Mouse (Mus musculus): ENCODE measurements around the gene Slc5a11. TPM values are rescaled to one million over a fixed set of nuclear protein-coding genes. Genes with fewer than 3 reads are reported as not detected.

Slc5a11 gene
- polyA plus RNA-seq (2015; fragmentation: Nextera tagmentation; extraction: Ambion mirVana): 0.27 and 0.28 TPM in 2 replicates

- 49% methylated on average over 8 of the region's 8 CpGs for WGBS (ENCODE audit: insufficient replicate concordance)
- H3K9ac ChIP-seq (replicated peaks): no peak within 1 kb of the TSS
These were observed at the start of gene Slc5a11 for GRCm38 (mm10) chr7:123214365-123215075. Gene Slc5a11, plus strand, starts transcription at chr7:123214780.

GRCm38 (mm10) chr7:123167436-123167835 is 47.1 kb upstream of the Slc5a11 start:
- H3K9ac ChIP-seq (replicated peaks): no peak overlapping the region
- no peaks in the 10 kb centered on the region for H3K9me3 ChIP-seq (ENCODE audit: low read length)
- H3K36me3 ChIP-seq (replicated peaks; ENCODE audit: insufficient read depth, low read length): peaks cover 82% of the 10 kb centered on the region
- no peak overlapping the region for H3K4me2 ChIP-seq (ENCODE audit: low read depth, low read length)
- WGBS (ENCODE audit: insufficient replicate concordance): 85% methylated on average over 2 of the region's 2 CpGs
- H3K27ac ChIP-seq (ENCODE audit: low read depth): no peak overlapping the region
- TF ChIP-seq EP300 (IDR thresholded peaks at IDR 0.05; ENCODE audit: low read depth) (no peak), CTCF (IDR thresholded peaks at IDR 0.05; ENCODE audit: low read depth) (no peak)
- no peaks in the 10 kb centered on the region for H3K4me1 ChIP-seq (ENCODE audit: insufficient read depth)
- DNase-seq: no peak
- no peaks in the 10 kb centered on the region for H3K27me3 ChIP-seq (ENCODE audit: insufficient read depth, low read length)
- no peak for ATAC-seq
- H3K4me3 ChIP-seq (ENCODE audit: low read depth, low read length): no peak overlapping the region

More at GRCm38 (mm10) chr7:123214365-123215075, at the start of gene Slc5a11:
- ATAC-seq (no peak), DNase-seq (no peak)
- no peak within 1 kb of the TSS for H3K4me3 ChIP-seq (ENCODE audit: low read depth, low read length)
- H3K4me1 ChIP-seq (ENCODE audit: insufficient read depth): no peaks in the 10 kb centered on the region
- no peaks in the 10 kb centered on the region for H3K9me3 ChIP-seq (ENCODE audit: low read length)
- no peaks in the 10 kb centered on the region for H3K27me3 ChIP-seq (ENCODE audit: insufficient read depth, low read length)
- H3K4me2 ChIP-seq (ENCODE audit: low read depth, low read length): no peak within 1 kb of the TSS
- no peak for TF ChIP-seq EP300 (IDR thresholded peaks at IDR 0.05; ENCODE audit: low read depth)
- no peak for TF ChIP-seq CTCF (IDR thresholded peaks at IDR 0.05; ENCODE audit: low read depth)
- H3K27ac ChIP-seq (ENCODE audit: low read depth): no peak within 1 kb of the TSS
- H3K36me3 ChIP-seq (replicated peaks; ENCODE audit: insufficient read depth, low read length): no peaks in the 10 kb centered on the region

GRCm38 (mm10) chr7:123169618-123170017 is 45.0 kb upstream of the Slc5a11 start:
- peaks cover 78% of the 10 kb centered on the region for H3K36me3 ChIP-seq (replicated peaks; ENCODE audit: insufficient read depth, low read length)

GRCm38 (mm10) chr7:123172101-123172500 is 42.5 kb upstream of the Slc5a11 start:
- Histone ChIP-seq H3K4me1 (ENCODE audit: insufficient read depth) (no peaks in the 10 kb centered on the region), H3K27ac (ENCODE audit: low read depth) (no peak overlapping the region), H3K4me2 (ENCODE audit: low read depth, low read length) (no peak overlapping the region), H3K9me3 (ENCODE audit: low read length) (no peaks in the 10 kb centered on the region), H3K4me3 (ENCODE audit: low read depth, low read length) (no peak overlapping the region), H3K36me3 (replicated peaks; ENCODE audit: insufficient read depth, low read length) (peaks cover 77% of the 10 kb centered on the region), H3K27me3 (ENCODE audit: insufficient read depth, low read length) (no peaks in the 10 kb centered on the region), H3K9ac (replicated peaks) (no peak overlapping the region)
- DNase-seq: no peak
- 90% methylated on average over 5 of the region's 5 CpGs for WGBS (ENCODE audit: insufficient replicate concordance)
- no peak for ATAC-seq
- TF ChIP-seq EP300 (IDR thresholded peaks at IDR 0.05; ENCODE audit: low read depth) (no peak), CTCF (IDR thresholded peaks at IDR 0.05; ENCODE audit: low read depth) (no peak)

More at GRCm38 (mm10) chr7:123169618-123170017, 45.0 kb upstream of the Slc5a11 start:
- no peaks in the 10 kb centered on the region for H3K9me3 ChIP-seq (ENCODE audit: low read length)
- TF ChIP-seq CTCF (IDR thresholded peaks at IDR 0.05; ENCODE audit: low read depth) (no peak), EP300 (IDR thresholded peaks at IDR 0.05; ENCODE audit: low read depth) (no peak)
- H3K4me2 ChIP-seq (ENCODE audit: low read depth, low read length): no peak overlapping the region
- no peaks in the 10 kb centered on the region for H3K27me3 ChIP-seq (ENCODE audit: insufficient read depth, low read length)
- no peak overlapping the region for H3K4me3 ChIP-seq (ENCODE audit: low read depth, low read length)
- ATAC-seq (no peak), DNase-seq (no peak)
- no peaks in the 10 kb centered on the region for H3K4me1 ChIP-seq (ENCODE audit: insufficient read depth)
- WGBS (ENCODE audit: insufficient replicate concordance): 88% methylated on average over 2 of the region's 2 CpGs
- H3K27ac ChIP-seq (ENCODE audit: low read depth): no peak overlapping the region
- no peak overlapping the region for H3K9ac ChIP-seq (replicated peaks)

- DNase-seq (no peak), ATAC-seq (0 out of 2 replicates have a peak, but pooled peaks have one; percentile 29)
- Histone ChIP-seq H3K4me2 (ENCODE audit: low read depth, low read length) (no peak overlapping the region), H3K4me1 (ENCODE audit: insufficient read depth) (no peaks in the 10 kb centered on the region), H3K36me3 (replicated peaks; ENCODE audit: insufficient read depth, low read length) (peaks cover 80% of the 10 kb centered on the region), H3K27me3 (ENCODE audit: insufficient read depth, low read length) (no peaks in the 10 kb centered on the region), H3K4me3 (ENCODE audit: low read depth, low read length) (no peak overlapping the region), H3K9ac (replicated peaks) (no peak overlapping the region), H3K9me3 (ENCODE audit: low read length) (no peaks in the 10 kb centered on the region), H3K27ac (ENCODE audit: low read depth) (no peak overlapping the region)
- TF ChIP-seq CTCF (IDR thresholded peaks at IDR 0.05; ENCODE audit: low read depth) (no peak), EP300 (IDR thresholded peaks at IDR 0.05; ENCODE audit: low read depth) (no peak)
These were observed 37.4 kb upstream of the Slc5a11 start for GRCm38 (mm10) chr7:123177215-123177614.

- WGBS (ENCODE audit: insufficient replicate concordance): 76% methylated on average over 20 of the region's 20 CpGs
- Histone ChIP-seq H3K9me3 (ENCODE audit: low read length) (no peaks in the 10 kb centered on the region), H3K36me3 (replicated peaks; ENCODE audit: insufficient read depth, low read length) (peaks cover 88% of the 10 kb centered on the region), H3K4me1 (ENCODE audit: insufficient read depth) (no peaks in the 10 kb centered on the region), H3K27me3 (ENCODE audit: insufficient read depth, low read length) (no peaks in the 10 kb centered on the region), H3K27ac (ENCODE audit: low read depth) (no peak overlapping the region; the same call in 1 of the 2 replicates), H3K9ac (replicated peaks) (no peak overlapping the region), H3K4me2 (ENCODE audit: low read depth, low read length) (no peak overlapping the region), H3K4me3 (ENCODE audit: low read depth, low read length) (no peak overlapping the region)
- no peak for DNase-seq
- no peak for ATAC-seq
- TF ChIP-seq EP300 (IDR thresholded peaks at IDR 0.05; ENCODE audit: low read depth): no peak
- no peak for TF ChIP-seq CTCF (IDR thresholded peaks at IDR 0.05; ENCODE audit: low read depth)
These were observed 32.5 kb upstream of the Slc5a11 start for GRCm38 (mm10) chr7:123181787-123182701.
